Mouse (Mus musculus): ENCODE data around the gene Mageb5. TPM values are rescaled to one million over a fixed set of nuclear protein-coding genes. Genes with fewer than 3 reads are reported as not detected.
"Not testable (repeated sequence)": the region's sequence is repeated elsewhere in the genome, so short reads cannot be mapped to it uniquely, and the experiment has no call there.

The Mageb5 gene
- not detected in 2 replicates for polyA plus RNA-seq (2014; fragmentation: Nextera tagmentation; extraction: Ambion mirVana)

DNA sequence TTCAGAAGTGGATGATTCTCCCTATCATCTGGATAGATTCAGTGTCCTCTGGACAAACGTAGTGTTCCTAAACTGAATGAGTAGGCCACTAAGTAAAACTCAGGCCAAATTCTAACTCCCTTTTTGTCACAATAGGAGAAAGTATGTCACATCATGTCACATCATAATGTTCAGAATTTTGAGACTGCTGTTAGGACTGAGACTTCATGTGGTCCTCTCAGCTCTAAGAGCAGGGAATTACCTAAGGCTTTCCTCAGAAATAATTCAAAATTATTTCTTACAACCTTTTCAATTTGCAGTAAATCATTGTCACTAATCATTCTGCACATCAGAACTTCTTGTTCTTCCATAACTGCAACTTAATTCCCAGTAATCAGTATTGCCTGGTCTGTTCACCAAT is at the start of gene Mageb5:
TSS of gene Mageb5 (minus strand) at position 101 of the 400 bp plus-strand sequence.
- not testable (repeated sequence) for H3K27me3 ChIP-seq (ENCODE audit: control insufficient read depth, insufficient read depth, low read length); ATAC-seq (replicated peaks; ENCODE audit: insufficient number of reproducible peaks, low FRiP score, low TSS enrichment); H3K9me3 ChIP-seq (replicated peaks; ENCODE audit: control insufficient read depth, low read length); H3K27ac ChIP-seq (ENCODE audit: low read depth, low read length); H3K36me3 ChIP-seq (ENCODE audit: control insufficient read depth, insufficient read depth, low read length); H3K9ac ChIP-seq (ENCODE audit: low read depth, low read length); H3K4me3 ChIP-seq (ENCODE audit: low read depth, low read length); H3K4me2 ChIP-seq; H3K4me1 ChIP-seq (ENCODE audit: control insufficient read depth, insufficient read depth, low read length)
- WGBS (ENCODE audit: insufficient replicate concordance), result 88% methylated on average over 1 of the region's 1 CpGs

DNA sequence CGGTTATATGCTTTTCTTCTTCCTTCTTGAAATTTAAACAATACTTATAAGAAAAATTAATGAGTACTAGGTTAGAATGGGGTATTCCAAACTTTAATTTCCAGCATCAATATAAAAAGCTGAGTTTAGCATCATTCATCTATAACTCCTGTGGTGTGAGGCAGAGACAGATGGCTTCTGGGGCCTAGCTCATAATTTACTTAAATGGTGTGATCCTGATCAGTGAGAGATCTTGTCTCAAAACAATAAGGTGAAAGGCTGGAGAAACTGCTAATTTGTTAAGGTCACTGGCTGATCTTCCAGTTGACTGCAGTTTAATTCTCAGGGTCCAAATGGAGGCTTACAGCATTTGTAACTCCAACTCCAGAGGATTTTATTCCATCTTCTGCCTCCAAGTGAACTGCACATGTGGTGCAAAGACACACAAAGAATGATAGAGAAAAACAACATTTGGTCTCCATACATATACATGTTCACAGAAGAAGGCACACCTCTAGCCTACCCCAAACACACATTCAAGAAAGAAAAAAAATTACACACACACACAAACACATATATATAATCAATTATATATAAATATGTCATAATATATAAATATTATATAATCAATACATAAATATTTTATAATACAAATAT is 23.1 kb downstream of the Mageb5 start:
- not testable (repeated sequence) for ATAC-seq (replicated peaks; ENCODE audit: insufficient number of reproducible peaks, low FRiP score, low TSS enrichment); H3K4me2 ChIP-seq; H3K36me3 ChIP-seq (ENCODE audit: control insufficient read depth, insufficient read depth, low read length); H3K9ac ChIP-seq (ENCODE audit: low read depth, low read length); H3K9me3 ChIP-seq (replicated peaks; ENCODE audit: control insufficient read depth, low read length); H3K27ac ChIP-seq (ENCODE audit: low read depth, low read length); H3K4me3 ChIP-seq (ENCODE audit: low read depth, low read length); H3K4me1 ChIP-seq (ENCODE audit: control insufficient read depth, insufficient read depth, low read length); H3K27me3 ChIP-seq (ENCODE audit: control insufficient read depth, insufficient read depth, low read length)
- WGBS (ENCODE audit: insufficient replicate concordance), result no CpG with 5 or more reads among the region's 1 CpGs

Other genes starting within 250 kb of the Mageb5 start
- gene 1700084M14Rik, start 207.1 kb downstream of the Mageb5 start, polyA plus RNA-seq (2014; fragmentation: Nextera tagmentation; extraction: Ambion mirVana), result not detected in 2 replicates
- not detected in 2 replicates for gene Gm14781, start 150.8 kb downstream of the Mageb5 start, polyA plus RNA-seq (2014; fragmentation: Nextera tagmentation; extraction: Ambion mirVana)
- not detected in 2 replicates for gene Mageb1, start 233.3 kb upstream of the Mageb5 start, polyA plus RNA-seq (2014; fragmentation: Nextera tagmentation; extraction: Ambion mirVana)